Mouse (Mus musculus) midbrain, postnatal 0 days (tissue): ENCODE results near the gene Kpna6. TPM values are rescaled to one million over a fixed set of nuclear protein-coding genes. Genes with fewer than 3 reads are reported as not detected.

Experiments
- ATAC-seq: fragments of 200-750 bp; cut with Nextera tagmentation; 2 replicates; pipeline ENCODE4 v1.8.0; 2017; ENCODE audit warnings: moderate number of reproducible peaks, mild to moderate bottlenecking, moderate TSS enrichment, moderate library complexity; ENCODE audit not compliant: low FRiP score
- DNase-seq: peaks from one replicate; pipeline ENCODE4 v3.0.0-alpha.2; 2015; ENCODE audit warnings: low spot score
- H3K27ac ChIP-seq: fragments of 300-500 bp; sonication (generic); 2 replicates; pipeline ENCODE4 v1.5.1; 2014; ENCODE audit warnings: low read depth, mild to moderate bottlenecking, low read length, mixed read lengths
- H3K27me3 ChIP-seq: fragments of 300-500 bp; sonication (generic); 2 replicates; pipeline ENCODE4 v1.6.1; 2014; ENCODE audit warnings: low read length, control low read depth, mixed read lengths; ENCODE audit not compliant: insufficient read depth
- H3K36me3 ChIP-seq: fragments of 300-500 bp; sonication (generic); 2 replicates; pipeline ENCODE4 v1.6.1; 2014; ENCODE audit warnings: low read length, control low read depth, mixed read lengths; ENCODE audit not compliant: insufficient read depth
- H3K4me1 ChIP-seq: fragments of 300-500 bp; sonication (generic); 2 replicates; pipeline ENCODE4 v1.6.1; 2014; ENCODE audit warnings: mild to moderate bottlenecking, control low read depth, antibody characterized with exemption, low read length, mixed read lengths; ENCODE audit not compliant: insufficient read depth
- H3K4me2 ChIP-seq: fragments of 300-500 bp; sonication (generic); 2 replicates; pipeline ENCODE4 v1.6.1; 2014; ENCODE audit warnings: low read depth, mild to moderate bottlenecking, low read length, mixed read lengths; ENCODE audit not compliant: poor library complexity, severe bottlenecking
- H3K4me3 ChIP-seq: fragments of 300-500 bp; sonication (generic); 2 replicates; pipeline ENCODE4 v1.5.1; 2014; ENCODE audit warnings: low read depth, mild to moderate bottlenecking, low read length, moderate library complexity
- H3K9ac ChIP-seq: fragments of 300-500 bp; sonication (generic); replicated peaks from 2 replicates; pipeline ENCODE4 v1.6.1; 2014; ENCODE audit warnings: mild to moderate bottlenecking, low read length, moderate library complexity, mixed read lengths; ENCODE audit not compliant: poor library complexity, severe bottlenecking
- H3K9me3 ChIP-seq: fragments of 300-500 bp; sonication (generic); 2 replicates; pipeline ENCODE4 v1.6.1; 2016; ENCODE audit warnings: low read length, control low read depth
- CTCF ChIP-seq: IDR thresholded peaks from 2 replicates; pipeline ENCODE4 v1.5.1; 2016; ENCODE audit warnings: antibody characterized with exemption, mild to moderate bottlenecking
- WGBS: fragments of 180-500 bp; shearing (Covaris S2); extraction: QIAGEN DNeasy Blood & Tissue Kit; methylation state at CpG from one replicate; pipeline ENCODE4 v1.1.7; 2014; 5-methylcytosine and 5-hydroxymethylcytosine counted together
- polyA plus RNA-seq: library from polyadenylated mRNA; unstranded; fragments of >200 nt; fragmentation: Nextera tagmentation; extraction: Ambion mirVana; gene quantifications from 2 replicates; pipeline ENCODE4 v1.2.1, GENCODE M21; 2015
- total RNA-seq: library from RNA; depleted of rRNA; stranded (reverse); fragments of >200 nt; gene quantifications from 2 replicates; pipeline ENCODE4 v1.2.3, GENCODE M21; 2014

The Kpna6 gene
- total and polyA plus RNA-seq, 2 experiments from 2014 or later, result 14.9 to 65.3 TPM

DNA sequence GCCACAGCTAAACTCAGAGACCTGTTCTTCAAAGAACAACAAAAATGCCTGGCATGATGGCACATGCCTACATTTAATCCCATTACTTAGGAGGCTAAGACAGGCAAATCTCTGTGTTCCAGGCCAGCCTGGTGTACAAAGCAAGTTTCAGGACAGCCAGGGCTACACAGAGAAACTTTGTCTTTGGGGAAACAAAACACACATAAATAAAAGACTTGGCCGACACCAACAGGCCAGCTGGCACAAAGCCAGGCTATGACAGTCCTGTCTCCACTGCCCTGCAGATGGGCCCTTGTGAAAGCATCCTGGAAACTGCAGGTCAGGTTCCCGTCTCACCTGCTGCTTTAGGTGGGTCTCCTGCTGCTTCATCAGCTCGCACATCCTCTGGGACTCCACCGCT lies 41.6 kb downstream of the Kpna6 start:
- Histone ChIP-seq H3K36me3 (peaks cover 69% of the 10 kb centered on the region), H3K4me1 (no peaks in the 10 kb centered on the region; the same call in 1 of the 2 replicates)

GRCm38 (mm10) chr4:129626035-129626434 lies 46.5 kb downstream of the Kpna6 start:
- WGBS, result 76% methylated on average over 6 of the region's 6 CpGs
- no peaks in the 10 kb centered on the region for H3K9me3 ChIP-seq
- H3K36me3 ChIP-seq, result peaks cover 37% of the 10 kb centered on the region
- H3K4me1 ChIP-seq, result peaks cover 25% of the 10 kb centered on the region
- DNase-seq (no peak), ATAC-seq (no peak)
- H3K27ac ChIP-seq, result no peak overlapping the region
- H3K9ac ChIP-seq, result no peak overlapping the region
- TF ChIP-seq CTCF, result no peak
- H3K4me3 ChIP-seq, result no peak overlapping the region
- no peaks in the 10 kb centered on the region for H3K27me3 ChIP-seq
- no peak overlapping the region for H3K4me2 ChIP-seq

More for the DNA sequence above, 41.6 kb downstream of the Kpna6 start:
- Histone ChIP-seq H3K4me2 (no peak overlapping the region), H3K27ac (no peak overlapping the region), H3K9ac (no peak overlapping the region), H3K4me3 (no peak overlapping the region), H3K9me3 (no peaks in the 10 kb centered on the region), H3K27me3 (no peaks in the 10 kb centered on the region)
- TF ChIP-seq CTCF, result no peak
- ATAC-seq (no peak), DNase-seq (peak; percentile 35)
- WGBS, result 83% methylated on average over 4 of the region's 4 CpGs

GRCm38 (mm10) chr4:129625496-129625895 lies 47.1 kb downstream of the Kpna6 start:
- Histone ChIP-seq H3K27ac (peak overlapping the region; percentile 96), H3K36me3 (peaks cover 32% of the 10 kb centered on the region), H3K9ac (no peak overlapping the region), H3K4me3 (no peak overlapping the region), H3K9me3 (no peaks in the 10 kb centered on the region), H3K4me1 (peaks cover 26% of the 10 kb centered on the region), H3K27me3 (no peaks in the 10 kb centered on the region), H3K4me2 (peak overlapping the region; percentile 89; the same call in 1 of the 2 replicates)
- DNase-seq (no peak), ATAC-seq (no peak)
- WGBS, result 44% methylated on average over 4 of the region's 4 CpGs
- TF ChIP-seq CTCF, result no peak

GRCm38 (mm10) chr4:129625029-129625370 lies 47.6 kb downstream of the Kpna6 start:
- Histone ChIP-seq H3K9ac (peak overlapping the region; percentile 57), H3K36me3 (peaks cover 29% of the 10 kb centered on the region), H3K4me1 (peaks cover 26% of the 10 kb centered on the region), H3K4me2 (peak overlapping the region; percentile 89), H3K4me3 (peak overlapping the region; percentile 59), H3K27ac (peak overlapping the region; percentile 96), H3K9me3 (no peaks in the 10 kb centered on the region), H3K27me3 (no peaks in the 10 kb centered on the region)
- peak; percentile 28; the same call in 1 of the 2 replicates for ATAC-seq
- 0 out of 2 replicates have a peak, but pooled peaks have one; percentile 10 for TF ChIP-seq CTCF
- 1% methylated on average over 6 of the region's 6 CpGs for WGBS
- DNase-seq, result peak; percentile 87

- WGBS, result under 1% methylated on average over 18 of the region's 18 CpGs
- TF ChIP-seq CTCF, result no peak
- H3K9ac ChIP-seq, result peak overlapping the region; percentile 81
- ATAC-seq (peak; percentile 95), DNase-seq (peak; percentile 98)
- H3K4me3 ChIP-seq, result peak overlapping the region; percentile 59
- H3K4me2 ChIP-seq, result peak overlapping the region; percentile 89
- H3K9me3 ChIP-seq, result no peaks in the 10 kb centered on the region
- peak overlapping the region; percentile 96 for H3K27ac ChIP-seq
- H3K36me3 ChIP-seq, result peaks cover 29% of the 10 kb centered on the region
- no peaks in the 10 kb centered on the region for H3K27me3 ChIP-seq
- H3K4me1 ChIP-seq, result peaks cover 26% of the 10 kb centered on the region
Measured at GRCm38 (mm10) chr4:129624281-129625028, 48.1 kb downstream of the Kpna6 start.

GRCm38 (mm10) chr4:129623681-129624091 lies 48.9 kb downstream of the Kpna6 start, which contains the start of gene Ccdc28b:
TSS of gene Ccdc28b (minus strand) at chr4:129623947.
- peak; percentile 42 for ATAC-seq
- peaks cover 26% of the 10 kb centered on the region for H3K4me1 ChIP-seq

More at GRCm38 (mm10) chr4:129623681-129624091, 48.9 kb downstream of the Kpna6 start, which contains the start of gene Ccdc28b:
- Histone ChIP-seq H3K9ac (peak within 1 kb of the TSS; percentile 81), H3K4me2 (peak within 1 kb of the TSS; percentile 89), H3K9me3 (no peaks in the 10 kb centered on the region), H3K4me3 (peak within 1 kb of the TSS; percentile 59), H3K27ac (peak within 1 kb of the TSS; percentile 96), H3K27me3 (no peaks in the 10 kb centered on the region), H3K36me3 (peaks cover 22% of the 10 kb centered on the region)
- WGBS, result 0% methylated on average over 10 of the region's 10 CpGs
- TF ChIP-seq CTCF, result no peak
- peak; percentile 77 for DNase-seq
